Mouse (Mus musculus) kidney, adult 2 months (tissue): ENCODE measurements around the gene Vegfa. TPM values are rescaled to one million over a fixed set of nuclear protein-coding genes. Genes with fewer than 3 reads are reported as not detected.

ENCODE experiments used
- DNase-seq: peaks from one replicate; pipeline ENCODE4 v3.0.0; 2021
- H3K27ac ChIP-seq: fragments of 200-500 bp; 2 replicates; pipeline ENCODE4 v1.5.1; 2012; ENCODE audit warnings: low read depth, low read length, control low read depth, inconsistent platforms; ENCODE audit not compliant: insufficient read depth
- H3K27me3 ChIP-seq: fragments of 200-500 bp; replicated peaks from 2 replicates; pipeline ENCODE4 v1.6.1; 2012; ENCODE audit warnings: mild to moderate bottlenecking, moderate library complexity, low read length, inconsistent platforms; ENCODE audit not compliant: control insufficient read depth, insufficient read depth
- H3K36me3 ChIP-seq: fragments of 200-500 bp; 2 replicates; pipeline ENCODE4 v1.6.1; 2012; ENCODE audit warnings: mild to moderate bottlenecking, moderate library complexity, low read length, inconsistent platforms; ENCODE audit not compliant: control insufficient read depth, insufficient read depth
- H3K4me1 ChIP-seq: fragments of 200-500 bp; 2 replicates; pipeline ENCODE4 v1.6.1; 2011; ENCODE audit warnings: low read length; ENCODE audit not compliant: control insufficient read depth, insufficient read depth
- H3K4me3 ChIP-seq: fragments of 200-500 bp; 2 replicates; pipeline ENCODE4 v1.5.1; 2011; ENCODE audit warnings: mild to moderate bottlenecking, low read depth, low read length, control low read depth; ENCODE audit not compliant: insufficient read depth
- CTCF ChIP-seq: fragments of 200-500 bp; conservative IDR thresholded peaks from 2 replicates; pipeline ENCODE4 v1.5.1; 2011; ENCODE audit warnings: low read depth, mild to moderate bottlenecking, control low read depth, low read length, moderate library complexity, mixed read lengths; ENCODE audit not compliant: insufficient read depth, insufficient read length
- POLR2A ChIP-seq: fragments of 200-500 bp; IDR thresholded peaks from one replicate; pipeline ENCODE4 v1.6.1; 2011; ENCODE audit warnings: low read depth, low read length, control low read depth
- whole genome bisulfite sequencing: fragments of 180-500 bp; shearing (Covaris S2); methylation state at CpG from one replicate; pipeline ENCODE4 v1.1.7; 2018; 5-methylcytosine and 5-hydroxymethylcytosine counted together
- polyA plus RNA-seq: library from polyadenylated mRNA; depleted of rRNA; stranded (reverse); fragments of >200 nt; gene quantifications from 2 replicates; pipeline ENCODE4 v1.2.3, GENCODE M21; 2012

The Vegfa gene
- polyA plus RNA-seq, 1 experiment, result 336 TPM

DNA sequence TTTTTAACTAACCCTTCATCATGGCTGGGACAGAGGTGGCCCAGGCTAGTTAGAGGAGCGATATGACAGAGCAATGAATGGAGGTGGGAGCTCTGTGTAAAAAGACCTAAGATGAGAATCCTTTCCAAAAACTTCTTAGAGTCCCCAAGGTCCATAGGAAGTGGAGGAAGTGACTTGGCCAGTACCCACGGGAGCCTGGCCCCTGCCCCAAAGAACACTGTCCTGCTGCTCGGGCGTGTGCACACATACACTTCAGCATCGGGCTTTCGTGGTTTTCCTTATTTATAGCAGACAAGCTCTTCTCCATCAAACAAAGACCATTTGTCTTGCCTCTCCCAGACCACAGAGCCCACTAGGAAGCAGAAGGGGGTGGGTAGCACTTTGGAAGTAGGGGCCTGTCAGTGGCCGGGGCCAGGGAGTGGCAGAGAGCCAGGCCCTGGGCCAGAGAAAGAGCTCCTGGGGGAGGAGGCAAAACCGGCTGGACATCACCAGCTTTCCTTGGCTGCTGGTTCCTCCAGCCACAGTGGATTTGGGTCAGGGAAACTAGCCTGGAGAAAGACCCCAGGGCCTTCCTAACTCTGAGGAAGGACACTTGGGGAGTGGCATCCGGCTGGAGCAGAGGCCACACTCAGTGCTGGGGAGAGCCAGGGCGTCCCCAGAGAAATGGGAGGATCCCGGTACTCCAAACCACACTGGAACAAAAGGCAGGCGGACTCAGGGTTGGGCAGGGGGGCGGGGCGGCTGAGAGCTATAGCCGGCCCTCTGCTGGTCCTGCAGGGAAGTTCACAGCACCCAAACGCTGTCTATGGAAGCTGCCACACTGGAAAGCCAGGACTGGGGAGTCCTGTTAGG, 4.9 kb downstream of the Vegfa start:
- Histone ChIP-seq H3K4me3 (peak overlapping the region; percentile 97), H3K27me3 (no peaks in the 10 kb centered on the region), H3K27ac (peak overlapping the region; percentile 61), H3K4me1 (peaks cover 16% of the 10 kb centered on the region), H3K36me3 (peaks cover 4% of the 10 kb centered on the region)
- WGBS, result 6% methylated on average over 16 of the region's 16 CpGs
- DNase-seq, result peak; percentile 90
- TF ChIP-seq POLR2A (no peak), CTCF (peak; percentile 69)

DNA sequence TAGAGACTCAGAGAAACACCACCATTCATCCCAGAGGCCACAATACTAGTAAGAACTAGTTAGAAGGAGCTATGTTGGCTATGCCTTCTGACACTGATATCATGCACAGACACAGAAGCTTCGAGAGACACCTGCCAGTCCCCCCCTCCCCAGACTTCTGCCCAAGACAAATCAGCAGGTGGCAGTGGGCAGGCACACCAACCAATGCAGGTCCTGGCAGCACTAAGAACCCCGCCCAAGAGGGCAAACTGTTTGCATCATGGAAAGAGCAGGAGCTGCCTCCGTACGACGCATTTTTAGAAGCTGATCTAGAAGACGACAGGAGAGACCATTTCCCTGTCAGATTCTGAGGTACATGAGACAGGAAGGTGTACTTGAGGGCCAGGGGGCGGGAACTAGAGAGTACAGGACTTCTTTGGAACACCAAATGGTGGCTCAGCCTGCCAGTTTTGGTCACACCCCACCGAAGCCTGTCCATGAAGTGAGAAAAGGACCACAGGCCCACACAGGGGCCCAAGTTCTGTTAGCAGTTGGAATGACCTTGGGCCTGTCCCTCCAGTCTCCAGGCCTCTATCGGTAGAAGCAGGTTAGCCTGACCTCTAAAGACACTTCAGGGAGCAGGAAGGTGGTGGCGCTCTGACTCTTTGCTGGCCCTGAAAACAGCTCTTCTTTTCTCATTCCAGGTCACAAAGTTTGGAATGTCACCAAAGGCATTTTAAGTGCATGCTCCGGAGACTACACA, 6.1 kb downstream of the Vegfa start:
- Histone ChIP-seq H3K4me1 (peaks cover 16% of the 10 kb centered on the region), H3K4me3 (no peak overlapping the region)
- no peak for TF ChIP-seq CTCF
- no peak for TF ChIP-seq POLR2A

DNA sequence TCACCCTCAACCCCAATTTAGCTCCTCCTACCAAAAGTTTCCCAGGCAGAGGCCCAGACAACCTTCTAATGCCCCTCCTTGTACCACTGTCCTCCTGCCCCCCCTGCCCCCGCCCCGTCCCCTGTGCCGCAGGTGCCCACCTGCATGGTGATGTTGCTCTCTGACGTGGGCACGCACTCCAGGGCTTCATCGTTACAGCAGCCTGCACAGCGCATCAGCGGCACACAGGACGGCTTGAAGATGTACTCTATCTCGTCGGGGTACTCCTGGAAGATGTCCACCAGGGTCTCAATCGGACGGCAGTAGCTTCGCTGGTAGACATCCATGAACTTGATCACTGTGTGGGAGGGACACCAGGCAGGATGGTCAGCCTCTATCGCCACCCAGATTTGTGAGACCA, 7.0 kb downstream of the Vegfa start:
- TF ChIP-seq CTCF, result no peak
- no peak for TF ChIP-seq POLR2A
- no peak for DNase-seq
- no peaks in the 10 kb centered on the region for H3K27me3 ChIP-seq
- H3K27ac ChIP-seq, result no peak overlapping the region
- H3K4me3 ChIP-seq, result no peak overlapping the region
- peaks cover 18% of the 10 kb centered on the region for H3K4me1 ChIP-seq
- 79% methylated on average over 15 of the region's 15 CpGs for WGBS
- H3K36me3 ChIP-seq, result peaks cover 4% of the 10 kb centered on the region

More for the DNA sequence above, 6.1 kb downstream of the Vegfa start:
- H3K27me3 ChIP-seq, result no peaks in the 10 kb centered on the region
- H3K27ac ChIP-seq, result peak overlapping the region; percentile 70
- peaks cover 4% of the 10 kb centered on the region for H3K36me3 ChIP-seq
- WGBS, result 34% methylated on average over 11 of the region's 11 CpGs
- peak; percentile 57 for DNase-seq

DNA sequence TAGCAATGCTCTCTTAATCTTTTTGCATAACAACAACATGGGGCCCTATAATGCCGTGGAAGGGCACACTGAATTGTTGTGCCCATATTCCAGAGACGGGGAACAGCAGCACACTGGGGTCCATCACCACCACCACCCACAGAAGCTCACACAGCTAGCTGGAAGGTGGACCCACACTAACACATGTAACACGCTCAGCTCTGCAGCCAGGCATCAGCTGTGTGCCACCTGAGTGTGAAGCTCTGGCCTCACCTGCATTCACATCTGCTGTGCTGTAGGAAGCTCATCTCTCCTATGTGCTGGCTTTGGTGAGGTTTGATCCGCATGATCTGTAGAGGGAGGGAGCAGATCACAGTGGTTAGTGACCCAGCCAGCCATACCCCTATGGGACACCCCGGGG, 8.0 kb downstream of the Vegfa start:
- WGBS, result 88% methylated on average over 5 of the region's 5 CpGs
- no peak for TF ChIP-seq POLR2A
- TF ChIP-seq CTCF, result no peak
- Histone ChIP-seq H3K27me3 (no peaks in the 10 kb centered on the region), H3K36me3 (peaks cover 4% of the 10 kb centered on the region), H3K4me1 (peaks cover 19% of the 10 kb centered on the region), H3K27ac (no peak overlapping the region), H3K4me3 (no peak overlapping the region)
- no peak for DNase-seq

DNA sequence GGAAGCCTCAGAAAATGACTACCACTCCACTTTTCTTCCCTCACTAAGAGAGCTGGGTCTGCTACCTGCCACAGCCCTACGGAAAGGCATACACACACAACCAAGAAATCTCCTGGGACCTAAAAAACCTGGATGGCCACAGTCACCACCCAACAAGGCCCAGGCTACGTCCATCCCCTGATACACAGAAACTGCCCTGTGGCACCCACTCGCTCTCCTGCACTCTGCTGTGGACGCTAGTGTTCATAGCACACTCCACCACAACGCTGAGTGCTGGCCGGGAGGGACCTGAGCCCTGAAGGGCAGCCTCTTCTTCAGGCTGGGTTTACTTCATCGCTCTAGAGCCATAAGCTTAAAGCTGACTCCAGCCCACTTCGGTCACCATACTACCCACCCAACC, 8.6 kb downstream of the Vegfa start:
- Histone ChIP-seq H3K4me3 (no peak overlapping the region), H3K36me3 (peaks cover 7% of the 10 kb centered on the region), H3K27me3 (no peaks in the 10 kb centered on the region), H3K4me1 (peaks cover 21% of the 10 kb centered on the region), H3K27ac (no peak overlapping the region)
- TF ChIP-seq CTCF (no peak), POLR2A (no peak)
- no peak for DNase-seq
- WGBS, result 85% methylated on average over 8 of the region's 8 CpGs

DNA sequence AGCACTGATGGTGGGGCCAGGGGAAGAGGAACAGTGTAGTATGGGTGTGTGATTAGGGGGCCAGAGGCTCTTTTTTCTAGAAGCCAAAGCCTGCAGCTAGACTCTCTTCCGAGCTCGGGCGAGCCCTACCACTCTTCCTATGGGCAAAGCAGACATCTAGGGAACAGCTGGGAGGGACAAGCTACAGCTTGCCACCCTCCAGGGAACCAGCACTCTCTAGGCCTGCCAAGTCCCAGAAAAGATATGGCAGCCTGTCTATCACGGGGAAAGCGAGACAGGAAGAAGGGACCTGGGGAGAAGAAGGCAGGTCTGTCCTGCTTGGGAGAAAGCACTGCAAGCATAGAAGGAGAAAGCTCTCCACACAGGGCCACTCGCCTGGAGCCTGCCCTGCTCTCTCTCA, 9.2 kb downstream of the Vegfa start:
- peaks cover 9% of the 10 kb centered on the region for H3K36me3 ChIP-seq
- WGBS, result 79% methylated on average over 6 of the region's 6 CpGs
- no peaks in the 10 kb centered on the region for H3K27me3 ChIP-seq
- H3K4me3 ChIP-seq, result no peak overlapping the region
- DNase-seq, result no peak
- H3K4me1 ChIP-seq, result peaks cover 22% of the 10 kb centered on the region
- TF ChIP-seq CTCF (no peak), POLR2A (no peak)
- H3K27ac ChIP-seq, result no peak overlapping the region

DNA sequence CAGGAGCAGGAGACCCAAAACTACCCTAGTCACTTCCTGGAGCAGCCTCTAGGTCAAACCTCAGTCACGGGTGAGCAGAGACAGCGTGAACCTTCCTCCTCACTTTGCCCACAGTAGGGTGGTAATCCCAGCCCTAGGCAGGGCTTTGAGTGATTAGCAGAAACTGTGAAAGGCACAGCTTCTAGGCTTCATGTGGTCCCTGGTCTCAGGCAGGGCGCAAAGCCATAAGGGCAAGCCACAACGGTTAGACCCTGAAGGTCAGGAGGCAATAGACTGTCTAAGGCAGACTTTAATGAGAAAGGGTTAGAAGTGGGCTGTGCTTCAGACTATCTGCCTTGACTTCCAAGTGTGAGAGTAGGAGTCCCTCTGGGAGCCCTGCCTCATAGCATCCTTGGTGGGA, 9.7 kb downstream of the Vegfa start:
- WGBS, result 53% methylated on average over 4 of the region's 4 CpGs
- Histone ChIP-seq H3K4me1 (peaks cover 20% of the 10 kb centered on the region), H3K4me3 (no peak overlapping the region), H3K27ac (no peak overlapping the region), H3K27me3 (no peaks in the 10 kb centered on the region), H3K36me3 (peaks cover 13% of the 10 kb centered on the region)
- no peak for DNase-seq
- TF ChIP-seq POLR2A (no peak), CTCF (no peak)
